25 mouse cellular contexts compared by ENCODE assay signal in genomic region chr6:45455424-45455823, GRCm38 (mm10).
"Had no signal": no experiment of that assay in that cellular context is flagged by ENCODE, and none has a peak within 500 bp of the region (broad histone marks: within the 10 kb centered on the region; RNA-seq: fewer than 3 reads in every experiment).

No protein-coding gene starts in this region.

- H3K4me1 ChIP-seq: limb, embryonic 12.5 days; limb, embryonic 15.5 days; liver, embryonic 15.5 days; lung, embryonic 15.5 days; megakaryocyte, embryonic 14.5 days; midbrain, embryonic 10.5 days; midbrain, embryonic 13.5 days; neural tube, embryonic 13.5 days; stomach, embryonic 15.5 days had no signal

- H3K4me2 ChIP-seq: limb, embryonic 12.5 days; limb, embryonic 15.5 days; liver, embryonic 11.5 days; liver, embryonic 15.5 days; lung, embryonic 15.5 days; midbrain, embryonic 13.5 days; neural tube, embryonic 13.5 days; stomach, embryonic 15.5 days had no signal

- ATAC-seq: midbrain, embryonic 13.5 days; midbrain, embryonic 16.5 days had no signal

- H3K4me3 ChIP-seq: layer of hippocampus, adult 2 months; limb, embryonic 12.5 days; limb, embryonic 15.5 days; liver, embryonic 15.5 days; lung, embryonic 15.5 days; megakaryocyte, embryonic 14.5 days; midbrain, embryonic 10.5 days; midbrain, embryonic 13.5 days; myocyte; neural tube, embryonic 13.5 days; stomach, embryonic 15.5 days had no signal

- H3K27me3 ChIP-seq: limb, embryonic 12.5 days; limb, embryonic 15.5 days; liver, embryonic 15.5 days; lung, embryonic 15.5 days; megakaryocyte, embryonic 14.5 days; midbrain, embryonic 13.5 days; neural tube, embryonic 13.5 days; stomach, embryonic 15.5 days had no signal

- DNase-seq: kidney, postnatal 25 days; layer of hippocampus, adult 9-11 months; layer of hippocampus, postnatal 36 days; lung, adult 18-20 months; lung, postnatal 10 days; lung, postnatal 36 days; retina, postnatal 1 day; right cerebral cortex, postnatal 25 days; spleen, adult 18-20 months; thymus, adult 18-20 months; thymus, postnatal 36 days had no signal

- H3K9me3 ChIP-seq: limb, embryonic 12.5 days; limb, embryonic 15.5 days; liver, embryonic 15.5 days; lung, embryonic 15.5 days; megakaryocyte, embryonic 14.5 days; midbrain, embryonic 10.5 days; midbrain, embryonic 13.5 days; neural tube, embryonic 13.5 days; stomach, embryonic 15.5 days had no signal

- H3K36me3 ChIP-seq: limb, embryonic 12.5 days; limb, embryonic 15.5 days; liver, embryonic 15.5 days; lung, embryonic 15.5 days; midbrain, embryonic 10.5 days; midbrain, embryonic 13.5 days; neural tube, embryonic 13.5 days; stomach, embryonic 15.5 days had no signal

- H3K9ac ChIP-seq: limb, embryonic 12.5 days; limb, embryonic 15.5 days; liver, embryonic 15.5 days; lung, embryonic 15.5 days; midbrain, embryonic 13.5 days; neural tube, embryonic 13.5 days; stomach, embryonic 15.5 days had no signal

- H3K27ac ChIP-seq: kidney, postnatal 0 days; layer of hippocampus, adult 2 months; limb, embryonic 12.5 days; limb, embryonic 15.5 days; liver, embryonic 15.5 days; lung, embryonic 15.5 days; midbrain, embryonic 10.5 days; midbrain, embryonic 13.5 days; neural tube, embryonic 13.5 days; stomach, embryonic 15.5 days had no signal
